Mouse (Mus musculus) limb, embryonic 15.5 days (tissue): ENCODE measurements around the gene Sec61a2. TPM values are rescaled to one million over a fixed set of nuclear protein-coding genes. Genes with fewer than 3 reads are reported as not detected.

Source experiments
- ATAC-seq: fragments of 200-750 bp; cut with Nextera tagmentation; 2 replicates; pipeline ENCODE4 v1.8.0; 2017; ENCODE audit warnings: low read depth, moderate TSS enrichment; ENCODE audit not compliant: insufficient number of reproducible peaks, low FRiP score, low TSS enrichment
- H3K27ac ChIP-seq: fragments of 300-500 bp; sonication (generic); 2 replicates; pipeline ENCODE4 v1.5.1; 2015; ENCODE audit warnings: moderate library complexity, mild to moderate bottlenecking, inconsistent platforms
- H3K27me3 ChIP-seq: fragments of 300-500 bp; sonication (generic); 2 replicates; pipeline ENCODE4 v1.6.1; 2015; ENCODE audit warnings: inconsistent platforms
- H3K36me3 ChIP-seq: fragments of 300-500 bp; sonication (generic); 2 replicates; pipeline ENCODE4 v1.6.1; 2015; ENCODE audit warnings: inconsistent platforms
- H3K4me1 ChIP-seq: fragments of 300-500 bp; sonication (generic); 2 replicates; pipeline ENCODE4 v1.6.1; 2015; ENCODE audit warnings: inconsistent platforms
- H3K4me2 ChIP-seq: fragments of 300-500 bp; sonication (generic); 2 replicates; pipeline ENCODE4 v1.6.1; 2015; ENCODE audit warnings: mild to moderate bottlenecking, inconsistent platforms
- H3K4me3 ChIP-seq: fragments of 300-500 bp; sonication (generic); 2 replicates; pipeline ENCODE4 v1.5.1; 2015; ENCODE audit warnings: mild to moderate bottlenecking, inconsistent platforms
- H3K9ac ChIP-seq: fragments of 300-500 bp; sonication (generic); 2 replicates; pipeline ENCODE4 v1.6.1; 2015; ENCODE audit warnings: inconsistent platforms
- H3K9me3 ChIP-seq: fragments of 300-500 bp; sonication (generic); 2 replicates; pipeline ENCODE4 v1.6.1; 2016; ENCODE audit warnings: inconsistent platforms
- WGBS: fragments of 180-500 bp; shearing (Covaris S2); methylation state at CpG from one replicate; pipeline ENCODE4 v1.1.7; 2015; 5-methylcytosine and 5-hydroxymethylcytosine counted together
- polyA plus RNA-seq: library from polyadenylated mRNA; unstranded; fragments of >200 nt; fragmentation: Nextera tagmentation; extraction: Ambion mirVana; gene quantifications from 2 replicates; pipeline ENCODE4 v1.2.1, GENCODE M21; 2015

Gene Sec61a2
- polyA plus RNA-seq, 1 experiment from 2014 or later: 80.5 TPM

GRCm38 (mm10) chr2:5877446-5877845 lies 17.8 kb downstream of the Sec61a2 start:
- peaks cover 80% of the 10 kb centered on the region for H3K36me3 ChIP-seq
- no peak overlapping the region for H3K9ac ChIP-seq
- H3K4me2 ChIP-seq: no peak overlapping the region
- no peak overlapping the region for H3K27ac ChIP-seq
- no peaks in the 10 kb centered on the region for H3K27me3 ChIP-seq
- WGBS: 76% methylated on average over 3 of the region's 3 CpGs
- no peaks in the 10 kb centered on the region for H3K4me1 ChIP-seq
- no peak overlapping the region for H3K4me3 ChIP-seq
- H3K9me3 ChIP-seq: no peaks in the 10 kb centered on the region
- ATAC-seq: no peak

DNA sequence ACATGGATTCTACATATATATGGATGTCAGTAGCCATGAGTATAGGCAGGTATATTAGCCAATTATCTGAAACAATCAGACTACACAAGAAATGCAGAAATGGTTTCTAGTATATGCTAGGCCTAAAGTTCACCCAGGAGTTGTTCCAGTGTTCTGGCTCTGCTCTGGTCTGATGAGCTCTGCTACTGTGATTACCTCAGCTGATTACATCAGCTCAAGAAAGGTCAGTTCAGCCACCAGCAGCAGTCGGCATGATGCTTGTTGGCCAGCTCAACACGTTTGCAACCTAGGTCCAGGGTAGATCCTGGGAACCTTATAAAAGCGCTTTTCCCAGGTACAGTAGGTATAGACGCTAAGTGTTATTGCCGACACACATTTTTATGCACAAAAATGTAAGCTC lies 25.5 kb downstream of the Sec61a2 start:
- H3K27me3 ChIP-seq: no peaks in the 10 kb centered on the region
- no peak overlapping the region for H3K4me2 ChIP-seq
- H3K9ac ChIP-seq: no peak overlapping the region
- H3K4me3 ChIP-seq: no peak overlapping the region
- no peak for ATAC-seq
- H3K36me3 ChIP-seq: peaks cover 66% of the 10 kb centered on the region
- H3K27ac ChIP-seq: no peak overlapping the region
- H3K9me3 ChIP-seq: no peaks in the 10 kb centered on the region
- no peaks in the 10 kb centered on the region for H3K4me1 ChIP-seq
- WGBS: 92% methylated on average over 5 of the region's 5 CpGs

DNA sequence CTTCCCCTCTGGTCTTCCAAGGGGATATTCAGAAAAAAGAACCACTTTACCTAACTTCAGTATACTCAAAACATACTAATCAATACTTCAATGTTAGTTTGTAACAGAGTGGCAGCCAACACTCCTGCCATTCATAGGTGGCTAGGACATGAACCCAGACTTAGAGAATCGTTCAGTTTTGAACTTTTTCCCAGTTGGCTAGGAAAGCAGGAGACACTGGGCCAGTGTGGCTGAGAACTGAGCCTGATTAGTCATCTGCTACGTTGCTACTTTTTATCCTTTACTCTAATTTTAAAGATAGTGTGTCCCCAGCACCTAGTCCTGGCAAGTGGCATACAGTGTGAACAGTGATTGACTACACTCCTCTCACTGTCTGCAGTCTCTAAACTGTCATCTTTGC lies 27.6 kb downstream of the Sec61a2 start:
- Histone ChIP-seq H3K4me1 (no peaks in the 10 kb centered on the region), H3K4me3 (no peak overlapping the region), H3K36me3 (peaks cover 66% of the 10 kb centered on the region), H3K9me3 (no peaks in the 10 kb centered on the region), H3K27me3 (no peaks in the 10 kb centered on the region), H3K9ac (no peak overlapping the region), H3K27ac (no peak overlapping the region), H3K4me2 (no peak overlapping the region)
- no peak for ATAC-seq
- WGBS: 84% methylated on average over 2 of the region's 2 CpGs

GRCm38 (mm10) chr2:5862834-5863233 lies 32.4 kb downstream of the Sec61a2 start, which contains the start of gene Gm13199:
TSS of gene Gm13199 (minus strand) at chr2:5862934.
- peaks cover 66% of the 10 kb centered on the region for H3K36me3 ChIP-seq
- ATAC-seq: no peak
- no peak within 1 kb of the TSS for H3K4me2 ChIP-seq
- no peaks in the 10 kb centered on the region for H3K9me3 ChIP-seq
- no peak within 1 kb of the TSS for H3K4me3 ChIP-seq
- H3K27ac ChIP-seq: no peak within 1 kb of the TSS
- H3K9ac ChIP-seq: no peak within 1 kb of the TSS
- WGBS: 91% methylated on average over 3 of the region's 3 CpGs
- H3K4me1 ChIP-seq: no peaks in the 10 kb centered on the region
- no peaks in the 10 kb centered on the region for H3K27me3 ChIP-seq

DNA sequence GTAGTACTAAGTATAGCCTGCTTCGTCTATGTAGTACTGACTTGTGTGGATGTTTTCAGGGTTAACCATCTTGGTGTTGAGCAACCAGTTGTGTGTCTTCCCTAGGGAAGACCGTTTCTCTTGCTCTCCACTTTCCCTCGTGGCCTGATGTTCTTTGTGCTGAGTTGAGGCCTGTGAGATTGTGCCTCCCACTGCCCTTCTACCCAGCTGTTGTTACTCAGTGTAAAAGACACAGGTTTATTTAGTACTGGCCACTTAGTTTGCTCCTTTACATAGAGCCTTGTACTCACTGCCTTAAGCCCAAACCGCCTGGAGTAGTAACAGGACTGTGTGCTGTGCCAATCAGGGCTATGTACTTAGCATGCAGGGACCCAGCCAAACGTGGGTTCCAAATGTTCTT lies 43.4 kb downstream of the Sec61a2 start:
- peaks cover 30% of the 10 kb centered on the region for H3K36me3 ChIP-seq
- 81% methylated on average over 5 of the region's 5 CpGs for WGBS
- no peak for ATAC-seq

GRCm38 (mm10) chr2:5851116-5851515 lies 44.1 kb downstream of the Sec61a2 start:
- no peak for ATAC-seq
- Histone ChIP-seq H3K9me3 (no peaks in the 10 kb centered on the region), H3K4me2 (no peak overlapping the region), H3K27ac (no peak overlapping the region), H3K27me3 (no peaks in the 10 kb centered on the region), H3K9ac (no peak overlapping the region), H3K36me3 (peaks cover 28% of the 10 kb centered on the region), H3K4me1 (peaks cover 2% of the 10 kb centered on the region; the same call in 1 of the 2 replicates), H3K4me3 (no peak overlapping the region)
- 85% methylated on average over 9 of the region's 9 CpGs for WGBS

More for the DNA sequence above, 43.4 kb downstream of the Sec61a2 start:
- no peaks in the 10 kb centered on the region for H3K27me3 ChIP-seq
- H3K4me2 ChIP-seq: no peak overlapping the region
- H3K9ac ChIP-seq: no peak overlapping the region
- H3K9me3 ChIP-seq: no peaks in the 10 kb centered on the region
- H3K4me3 ChIP-seq: no peak overlapping the region
- no peaks in the 10 kb centered on the region for H3K4me1 ChIP-seq
- H3K27ac ChIP-seq: no peak overlapping the region

GRCm38 (mm10) chr2:5845826-5846225 lies 49.4 kb downstream of the Sec61a2 start:
- no peak overlapping the region; the same call in 1 of the 2 replicates for H3K27ac ChIP-seq
- 19% methylated on average over 4 of the region's 4 CpGs for WGBS
- no peak for ATAC-seq

DNA sequence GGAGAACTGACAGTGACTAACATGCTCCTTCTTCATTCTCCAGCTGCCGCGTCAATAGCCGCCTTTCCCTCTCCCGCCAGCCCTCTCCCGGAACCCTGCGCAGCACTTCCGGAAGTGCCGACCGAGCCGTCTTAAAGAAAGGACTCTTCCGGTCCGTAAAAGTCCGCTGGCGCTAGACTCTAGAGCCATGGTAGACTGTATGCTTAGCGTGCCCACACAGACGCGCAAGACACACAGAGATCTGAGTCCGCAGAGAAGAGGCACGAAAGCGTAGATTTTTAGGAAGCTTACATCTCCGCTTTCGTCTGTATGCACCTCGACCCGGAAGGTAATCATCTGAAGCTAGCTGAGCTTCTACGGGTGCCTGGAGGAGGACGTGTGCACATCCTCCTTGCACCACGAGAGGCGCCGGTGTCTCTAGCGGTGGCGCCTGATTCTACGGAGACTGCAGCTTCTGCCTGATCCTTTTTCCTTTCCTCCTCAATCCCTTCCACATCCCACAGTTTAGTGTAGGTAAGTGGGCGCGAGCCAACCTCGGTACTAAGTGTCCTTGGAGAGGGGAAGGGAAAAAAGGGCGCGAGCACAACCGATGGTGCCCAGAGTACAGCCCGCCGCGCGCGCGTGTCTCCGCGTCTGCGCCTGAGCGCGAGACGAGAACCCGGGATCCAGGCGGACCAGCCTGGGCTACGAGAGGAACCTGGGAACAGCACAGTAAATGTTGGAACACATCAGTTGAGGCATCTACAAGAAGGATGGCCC lies 50.2 kb downstream of the Sec61a2 start, which contains the start of the genes Nudt5 and Cdc123:
Nudt5 (plus strand) TSS at position 147 of the 759 bp plus-strand sequence.
Cdc123 (minus strand) TSS at position 292 of the 759 bp plus-strand sequence.
- Histone ChIP-seq H3K27me3 (no peaks in the 10 kb centered on the region), H3K4me1 (peaks cover 7% of the 10 kb centered on the region; the same call in 1 of the 2 replicates), H3K4me2 (peak within 1 kb of the TSS; percentile 49), H3K9ac (peak within 1 kb of the TSS; percentile 73), H3K9me3 (no peaks in the 10 kb centered on the region), H3K27ac (peak within 1 kb of the TSS; percentile 94), H3K36me3 (peaks cover 33% of the 10 kb centered on the region), H3K4me3 (peak within 1 kb of the TSS; percentile 75)
- under 1% methylated on average over 53 of the region's 53 CpGs for WGBS
- peak; percentile 95 for ATAC-seq

More at GRCm38 (mm10) chr2:5845826-5846225, 49.4 kb downstream of the Sec61a2 start:
- Histone ChIP-seq H3K4me3 (peak overlapping the region; percentile 75), H3K27me3 (no peaks in the 10 kb centered on the region), H3K9me3 (no peaks in the 10 kb centered on the region), H3K4me1 (peaks cover 7% of the 10 kb centered on the region; the same call in 1 of the 2 replicates), H3K9ac (peak overlapping the region; percentile 73), H3K36me3 (peaks cover 28% of the 10 kb centered on the region), H3K4me2 (peak overlapping the region; percentile 49)

GRCm38 (mm10) chr2:5844181-5844872 lies 50.9 kb downstream of the Sec61a2 start:
- Histone ChIP-seq H3K4me1 (peaks cover 7% of the 10 kb centered on the region; the same call in 1 of the 2 replicates), H3K9ac (peak overlapping the region; percentile 73), H3K4me3 (peak overlapping the region; percentile 75), H3K9me3 (no peaks in the 10 kb centered on the region), H3K36me3 (peaks cover 36% of the 10 kb centered on the region), H3K4me2 (peak overlapping the region; percentile 41), H3K27ac (peak overlapping the region; percentile 94), H3K27me3 (no peaks in the 10 kb centered on the region)
- ATAC-seq: 0 out of 2 replicates have a peak, but pooled peaks have one; percentile 9
- WGBS: 4% methylated on average over 23 of the region's 23 CpGs

DNA sequence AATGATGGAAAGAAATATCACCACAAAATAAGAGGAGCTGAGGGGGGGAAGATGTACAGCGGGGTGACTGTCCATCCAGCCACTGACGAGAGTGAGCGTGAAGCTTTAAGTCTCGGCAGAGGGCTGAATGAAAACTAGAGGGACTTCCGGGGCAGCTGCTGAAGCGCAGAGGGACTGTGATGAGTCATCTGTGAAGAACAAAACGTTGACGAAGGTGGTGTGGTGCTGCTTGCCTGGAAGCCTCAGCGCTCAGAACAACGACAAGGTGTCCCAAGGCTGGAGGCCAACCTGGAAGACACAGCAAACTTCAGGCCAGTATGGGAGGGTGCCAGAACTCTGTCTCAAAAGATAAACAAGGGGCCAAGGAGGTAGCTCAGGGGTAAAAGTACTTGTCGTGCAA lies 54.4 kb downstream of the Sec61a2 start:
- no peak overlapping the region for H3K4me2 ChIP-seq
- ATAC-seq: no peak
- no peaks in the 10 kb centered on the region for H3K9me3 ChIP-seq
- H3K27me3 ChIP-seq: no peaks in the 10 kb centered on the region
- H3K36me3 ChIP-seq: peaks cover 52% of the 10 kb centered on the region
- no peak overlapping the region for H3K9ac ChIP-seq
- no peak overlapping the region for H3K4me3 ChIP-seq
- H3K4me1 ChIP-seq: peaks cover 3% of the 10 kb centered on the region; the same call in 1 of the 2 replicates
- 95% methylated on average over 11 of the region's 11 CpGs for WGBS
- no peak overlapping the region for H3K27ac ChIP-seq

DNA sequence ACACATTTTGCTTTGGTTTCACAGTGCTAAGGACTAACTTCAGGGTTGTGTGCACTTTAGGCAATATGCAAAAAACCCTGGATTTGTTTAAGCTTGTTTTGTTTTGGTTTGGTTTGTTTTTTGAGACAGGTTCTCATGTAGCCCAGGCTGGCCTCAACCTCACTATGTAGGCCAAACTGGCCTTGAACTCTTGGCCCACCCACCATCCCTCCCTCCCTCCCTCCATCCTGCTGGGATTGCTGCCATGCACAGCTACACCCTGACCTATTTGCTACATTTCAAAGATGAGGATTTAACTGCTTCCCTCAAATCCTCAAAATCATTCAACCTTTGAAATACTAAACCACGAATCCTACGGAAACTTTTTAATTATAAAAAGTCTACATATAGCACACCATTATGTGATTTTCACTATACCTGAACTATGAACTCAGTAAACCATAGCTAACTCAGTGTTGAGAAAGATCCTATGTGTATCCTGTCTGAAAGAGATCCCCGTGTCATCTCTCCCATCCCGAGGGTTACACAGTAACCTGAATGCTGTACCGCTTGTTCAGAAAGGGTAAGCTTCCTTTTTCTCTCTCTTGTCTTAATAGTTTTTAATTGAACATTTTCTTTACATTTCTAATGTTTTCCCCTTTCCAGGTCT lies 69.8 kb downstream of the Sec61a2 start:
- Histone ChIP-seq H3K27ac (no peak overlapping the region), H3K9ac (no peak overlapping the region), H3K4me2 (no peak overlapping the region), H3K27me3 (no peaks in the 10 kb centered on the region), H3K36me3 (peaks cover 42% of the 10 kb centered on the region), H3K9me3 (no peaks in the 10 kb centered on the region), H3K4me3 (no peak overlapping the region), H3K4me1 (no peaks in the 10 kb centered on the region)
- no peak for ATAC-seq
- 93% methylated on average over 5 of the region's 5 CpGs for WGBS
